17 mouse cellular contexts compared by ENCODE assay signal in genomic region chr13:95034715-95035114, GRCm38 (mm10). TPM values are rescaled to one million over a fixed set of nuclear protein-coding genes. Genes with fewer than 3 reads are reported as not detected.
DNase-seq lines count a peak whose midpoint lies in the region; TF ChIP-seq lines count a peak whose summit lies in the region.
"Had no signal": no experiment of that assay in that cellular context is flagged by ENCODE, and none has a peak within 500 bp of the region (broad histone marks: within the 10 kb centered on the region; RNA-seq: fewer than 3 reads in every experiment).

No protein-coding gene starts in this region.

- TF ChIP-seq POLR2A in thymus, adult 2 months (IDR thresholded peaks at IDR 0.05; ENCODE audit: control insufficient read depth, extremely low read depth, insufficient read depth, low read length, poor library complexity) = no peak

- intact Hi-C loops in left cerebral cortex, postnatal 4 days (cut with DNase I) = no loop called here

- TF ChIP-seq CTCF in thymus, adult 2 months (IDR thresholded peaks at IDR 0.05; ENCODE audit: borderline replicate concordance, control insufficient read depth, extremely low read depth, insufficient read depth, low read length, poor library complexity) = no peak

- H3K27me3 ChIP-seq in thymus, adult 2 months (ENCODE audit: control insufficient read depth, insufficient read depth, low read length) = no peaks in the 10 kb centered on the region
- H3K27me3 ChIP-seq: limb, embryonic 13.5 days; liver, embryonic 15.5 days had no signal

- no peaks in the 10 kb centered on the region for H3K4me1 ChIP-seq in thymus, adult 2 months (replicated peaks; ENCODE audit: control insufficient read depth, insufficient read depth, low read length)
- H3K4me1 ChIP-seq: liver, embryonic 15.5 days had no signal

- H3K36me3 ChIP-seq in thymus, adult 2 months (ENCODE audit: control insufficient read depth, insufficient read depth, low read length) = no peaks in the 10 kb centered on the region
- H3K36me3 ChIP-seq: G1E; heart, embryonic 10.5 days; limb, embryonic 13.5 days; liver, embryonic 15.5 days had no signal

- WGBS in thymus, adult 2 months = 91% methylated on average over 2 of the region's 2 CpGs

- DNase-seq in left cerebral cortex, adult 11 months (ENCODE audit: low spot score) = peak; percentile 79
- no peak for DNase-seq in left cerebral cortex, postnatal 4 days
- peak; percentile 42 to 81 for DNase-seq in frontal cortex, postnatal 36 days (ENCODE audit: low spot score in 2 of 2)
- DNase-seq in left cerebral cortex, adult 18-20 months (ENCODE audit: low spot score in 2 of 2) = peak; percentile 59 to 64
- DNase-seq in telencephalon, adult 2 months (ENCODE audit: low read depth, low spot score) = peak; percentile 94
- DNase-seq in thymus, postnatal 4 days = no peak
- DNase-seq in thymus, adult 2 months = no peak
- DNase-seq: gastrocnemius, postnatal 25 days; heart, postnatal 36 days; kidney, adult 2 months; kidney, postnatal 36 days; lung, postnatal 10 days had no signal

- H3K27ac ChIP-seq in thymus, adult 2 months (ENCODE audit: control insufficient read depth, insufficient read depth, low read length) = no peak overlapping the region
- H3K27ac ChIP-seq: heart, embryonic 10.5 days; hindbrain, postnatal 0 days; limb, embryonic 13.5 days; liver, embryonic 15.5 days had no signal

- H3K4me3 ChIP-seq in thymus, adult 2 months (ENCODE audit: control insufficient read depth, insufficient read depth, low read length) = no peak overlapping the region
- H3K4me3 ChIP-seq: heart, embryonic 10.5 days; limb, embryonic 13.5 days; liver, embryonic 15.5 days had no signal

RNA-seq across cellular contexts. Expression of gene Wdr41, which starts 58.6 kb away (rescaled TPM):
- 10 to 100 TPM; 24.8 to 28.1 TPM for total RNA-seq in left cerebral cortex, postnatal 4 days (2021)
- total RNA-seq in left cerebral cortex, adult 18-20 months (2021) = 10 to 100 TPM; 20.5 TPM
- polyA plus RNA-seq in thymus, adult 2 months (2012; rRNA removed) = 12.2 and 12.7 TPM in 2 replicates

Comparison
In these comparisons a context has a peak if more than half of its experiments do, and no peak if none do; other contexts are left out.
1. DNase-seq: peak in left cerebral cortex, adult 11 months (single experiment), frontal cortex, postnatal 36 days (2 of 2), left cerebral cortex, adult 18-20 months (2 of 2) and telencephalon, adult 2 months (single experiment); none in left cerebral cortex, postnatal 4 days (single experiment), thymus, postnatal 4 days (single experiment) and thymus, adult 2 months (single experiment).